Mouse (Mus musculus): Measurements from ENCODE around the gene Atp6v0e.

DNA sequence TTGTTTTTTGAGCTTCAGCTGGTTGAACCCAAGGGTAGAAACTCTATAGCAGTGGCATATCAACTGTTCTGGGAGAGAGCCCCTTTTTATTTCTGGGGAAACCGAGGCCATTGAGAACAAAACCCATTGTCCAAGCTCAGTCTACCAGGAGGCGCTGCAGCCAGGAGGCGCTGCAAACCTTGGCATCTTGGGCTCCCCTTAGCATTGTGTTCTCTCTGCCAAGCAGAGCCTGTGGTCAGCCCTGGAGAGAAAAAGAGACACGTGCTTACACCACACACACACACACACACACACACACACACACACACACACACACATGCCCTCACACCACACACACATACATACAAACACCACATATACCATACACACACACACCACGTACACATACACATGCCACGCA lies 42.7 kb upstream of the Atp6v0e start:
- TF ChIP-seq GATA1 (IDR thresholded peaks at IDR 0.05; ENCODE audit: borderline replicate concordance, low read length): no peak
- TF ChIP-seq FLI1 (IDR thresholded peaks at IDR 0.05; ENCODE audit: low read length): no peak
